Mouse (Mus musculus) spleen, postnatal 36 days (tissue): Measurements from ENCODE around the gene Slc22a17.
A peak's percentile ranks its signal among the peaks of the same experiment; 100 is the strongest.

Experiments used
- DNase-seq, 2 experiments: peaks; one replicate each; pipeline ENCODE4 v3.0.0; 2022; ENCODE audit warnings: low spot score in 2 of 2, mixed read lengths in 1 of 2

The Slc22a17 gene

DNA sequence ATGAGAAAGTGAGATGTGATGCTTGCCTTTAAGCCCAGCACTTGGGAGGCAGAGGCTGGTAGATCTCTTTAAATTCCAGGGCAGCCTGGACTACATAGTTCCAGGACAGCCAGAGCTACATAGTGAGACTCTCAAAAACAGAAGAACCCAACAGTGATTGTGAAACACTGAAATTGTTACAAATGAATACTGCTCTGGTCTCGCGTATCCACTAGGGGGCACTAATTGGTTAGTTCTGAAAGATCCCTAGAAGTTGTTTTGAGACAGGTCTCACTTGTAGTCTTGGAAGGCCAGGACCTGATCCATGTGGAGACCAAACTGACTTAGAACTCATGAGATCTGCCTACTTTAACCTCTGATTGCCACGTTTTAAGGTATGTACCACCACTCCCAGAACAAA lies 12.5 kb downstream of the Slc22a17 start:
- peak; percentile 34 to 60 for DNase-seq

DNA sequence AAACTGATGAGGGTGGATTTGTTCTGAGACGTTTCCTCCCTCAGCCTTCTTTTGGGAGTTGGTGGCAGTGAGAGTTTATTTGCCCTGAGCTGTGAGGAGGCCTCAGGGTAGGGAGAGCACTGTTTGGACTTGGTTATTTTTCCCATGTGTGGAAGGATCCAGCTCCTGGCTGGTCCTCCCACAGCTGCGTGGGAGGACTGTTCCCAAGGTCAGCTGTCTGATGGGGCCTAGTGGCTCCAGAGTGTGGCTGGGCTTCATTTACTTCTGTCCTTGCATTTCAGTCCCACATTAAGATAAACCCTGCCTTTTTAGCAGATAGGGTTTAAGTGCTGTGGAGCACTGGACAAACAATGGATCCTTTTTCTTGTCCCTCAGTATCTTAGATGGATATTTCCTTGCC lies 15.5 kb downstream of the Slc22a17 start:
- no peak for DNase-seq

DNA sequence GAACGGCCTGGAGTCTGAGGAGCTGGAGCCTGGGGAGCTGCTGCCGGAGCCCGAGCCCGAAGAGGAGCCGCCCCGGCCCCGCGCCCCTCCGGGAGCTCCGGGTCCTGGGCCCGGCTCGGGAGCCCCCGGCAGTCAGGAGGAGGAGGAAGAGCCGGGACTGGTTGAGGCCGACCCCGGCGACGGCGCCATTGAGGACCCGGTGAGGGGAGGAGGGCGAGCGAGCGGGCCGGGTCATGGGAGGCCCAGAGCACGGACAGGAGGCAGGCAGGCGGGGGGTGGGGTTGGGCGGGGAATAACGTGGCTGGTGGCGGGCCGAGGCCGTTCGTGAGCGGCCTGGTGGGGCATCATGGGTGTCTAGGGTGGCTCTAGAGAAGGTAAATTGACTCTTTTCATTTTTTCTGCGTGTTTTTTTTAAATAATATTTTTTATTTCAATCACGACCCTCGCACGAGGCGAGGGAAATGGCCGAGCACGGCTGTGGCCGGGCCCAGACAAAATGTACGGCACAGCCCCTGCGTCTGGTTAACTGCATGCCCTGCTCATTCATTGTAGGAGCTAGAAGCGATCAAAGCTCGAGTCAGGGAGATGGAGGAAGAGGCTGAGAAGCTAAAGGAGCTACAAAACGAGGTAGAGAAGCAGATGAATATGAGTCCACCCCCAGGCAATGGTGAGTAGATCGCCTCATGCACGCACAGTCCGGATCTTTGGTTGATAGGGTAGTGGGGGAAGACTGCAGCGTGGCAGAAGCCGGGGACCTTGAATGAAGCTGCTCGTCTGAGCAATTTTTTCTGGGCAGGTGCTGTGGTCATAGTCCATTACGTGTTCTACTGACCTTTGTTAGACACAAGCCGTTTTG lies 18.4 kb downstream of the Slc22a17 start:
- DNase-seq = peak; percentile 53 to 57

DNA sequence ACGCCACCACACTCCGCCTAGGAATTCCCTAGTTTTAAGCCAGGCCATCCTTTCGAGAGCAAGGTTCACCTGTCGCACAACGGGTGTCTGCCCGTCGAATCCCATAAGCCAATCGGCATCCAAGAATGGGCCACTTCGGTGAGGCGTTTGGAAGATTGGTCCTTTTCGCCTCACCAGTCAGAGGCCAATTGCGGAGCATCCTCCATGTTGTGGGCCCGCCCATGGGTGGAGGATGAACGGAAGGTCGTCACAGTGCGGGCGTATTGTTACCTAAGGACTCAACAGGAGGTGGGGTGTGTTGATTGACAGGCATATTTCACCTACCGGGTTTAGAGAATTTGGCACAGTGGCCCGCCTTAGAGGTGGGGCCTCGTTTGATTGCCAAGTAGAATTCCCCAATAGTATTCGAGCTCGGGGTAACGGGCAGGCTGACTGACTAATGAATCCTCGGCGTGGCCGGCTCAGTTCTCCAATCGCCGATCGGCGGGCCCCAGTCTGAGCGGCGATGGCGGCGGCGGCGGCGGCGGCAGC lies 19.2 kb downstream of the Slc22a17 start:
- DNase-seq = peak; percentile 98 to 99

DNA sequence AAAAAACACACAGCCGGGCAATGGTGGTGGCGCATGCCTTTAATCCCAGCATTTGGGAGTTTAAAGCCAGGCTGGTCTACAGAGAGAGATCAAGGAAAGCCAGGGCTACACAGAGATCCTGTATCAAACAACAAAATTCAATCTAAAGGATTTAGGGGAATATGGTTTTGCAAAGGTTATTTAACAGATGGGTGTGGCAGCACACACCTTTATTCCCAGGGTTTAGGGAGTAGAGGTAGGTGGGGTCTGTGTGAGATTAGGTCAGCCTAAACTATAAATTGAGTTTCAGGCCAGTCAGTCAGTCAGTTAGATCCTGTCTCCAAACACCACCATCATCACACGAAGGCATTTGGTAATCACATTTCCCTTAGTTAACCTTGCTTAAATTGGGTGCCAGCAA lies 20.7 kb downstream of the Slc22a17 start, which contains the start of gene Pabpn1:
TSS of gene Pabpn1 (plus strand) at position 301 of the 400 bp plus-strand sequence.
- no peak for DNase-seq

DNA sequence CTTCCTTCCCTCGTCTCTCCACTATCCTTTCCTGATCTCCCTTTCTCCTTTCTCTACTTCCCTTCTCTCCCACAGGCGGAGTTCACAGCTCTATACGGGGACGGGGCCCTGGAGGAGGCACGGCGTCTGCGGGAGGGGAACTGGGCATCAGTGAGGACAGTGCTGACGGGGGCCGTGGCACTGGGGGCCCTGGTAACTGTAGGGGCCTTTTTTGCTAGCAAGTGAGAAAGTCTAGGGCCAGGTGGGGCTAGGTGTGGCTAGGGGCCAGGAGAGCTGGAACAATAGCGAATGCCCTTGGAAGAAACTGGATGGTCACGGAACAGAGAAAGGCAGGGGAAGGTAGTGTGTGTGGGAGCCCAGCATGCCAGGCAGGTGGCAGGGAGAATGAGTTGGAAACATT lies 27.6 kb downstream of the Slc22a17 start:
- no peak for DNase-seq

DNA sequence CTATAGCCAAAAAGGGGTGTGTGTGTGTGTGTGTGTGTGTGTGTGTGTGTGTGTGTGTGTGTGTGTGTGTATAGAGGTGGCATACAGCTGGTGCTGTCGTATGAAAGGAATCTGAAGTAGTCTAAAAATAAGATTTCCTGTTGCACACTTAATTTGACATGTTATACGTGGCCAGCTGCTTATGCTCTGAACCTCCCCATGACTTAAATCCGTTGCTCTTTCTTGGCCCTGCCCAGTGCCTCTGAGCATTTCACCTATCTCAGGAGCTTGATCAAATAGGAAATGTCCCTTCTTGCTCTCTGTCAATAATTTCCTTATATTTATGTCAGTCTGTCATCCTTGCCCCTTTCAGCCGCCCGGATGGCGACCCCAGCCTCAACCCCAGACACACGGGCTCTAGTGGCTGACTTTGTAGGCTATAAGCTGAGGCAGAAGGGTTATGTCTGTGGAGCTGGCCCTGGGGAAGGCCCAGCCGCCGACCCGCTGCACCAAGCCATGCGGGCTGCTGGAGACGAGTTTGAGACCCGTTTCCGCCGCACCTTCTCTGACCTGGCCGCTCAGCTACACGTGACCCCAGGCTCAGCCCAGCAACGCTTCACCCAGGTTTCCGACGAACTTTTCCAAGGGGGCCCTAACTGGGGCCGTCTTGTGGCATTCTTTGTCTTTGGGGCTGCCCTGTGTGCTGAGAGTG lies 28.8 kb downstream of the Slc22a17 start:
- no peak for DNase-seq

DNA sequence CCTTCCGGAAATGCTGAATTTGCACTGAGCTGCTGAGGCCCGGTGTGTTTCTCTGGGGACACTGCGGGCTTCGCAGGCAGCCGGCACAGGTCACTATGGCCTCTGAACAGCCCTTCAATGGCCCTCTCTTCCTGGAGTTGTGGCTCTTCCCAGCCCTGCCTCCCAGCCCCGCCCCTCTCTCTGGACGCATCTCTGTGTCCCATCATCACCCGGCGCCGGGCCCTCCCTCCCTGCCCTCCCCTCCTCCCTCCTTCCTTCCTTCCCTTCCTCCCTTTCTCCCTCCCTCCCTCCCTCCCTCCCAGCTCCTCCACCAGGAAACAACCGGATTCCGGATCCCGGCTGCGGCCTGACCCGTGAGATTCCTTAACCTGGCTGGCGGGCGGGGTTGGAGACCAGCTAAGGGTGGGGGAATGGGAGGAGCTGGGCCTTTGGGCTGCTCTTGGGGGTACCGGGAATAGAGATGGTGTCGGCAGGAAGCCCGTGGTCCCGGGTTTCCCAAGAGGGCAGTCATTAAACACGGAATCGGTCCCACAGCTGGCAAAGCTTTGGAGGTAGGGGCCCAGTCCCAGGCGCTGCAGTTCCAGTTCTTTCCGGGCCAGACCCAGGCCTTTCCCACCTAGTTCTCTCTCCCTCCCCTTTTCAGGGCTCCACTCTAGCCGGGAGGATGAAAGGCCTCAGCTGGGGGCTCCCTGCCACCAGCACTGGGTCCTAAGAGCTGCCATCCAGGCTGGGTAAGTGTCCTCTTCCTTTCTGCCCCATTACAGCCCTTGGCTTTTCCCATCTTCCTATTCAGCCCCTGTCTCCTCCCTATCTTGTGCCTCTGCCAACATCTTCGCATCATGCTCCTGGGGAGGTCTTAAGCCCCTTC lies 29.5 kb downstream of the Slc22a17 start, which contains the start of the genes Bcl2l2 and Gm20521:
TSS of gene Bcl2l2 (plus strand) at position 224 of the 868 bp plus-strand sequence.
TSS of gene Gm20521 (plus strand) at position 288 of the 868 bp plus-strand sequence.
- peak; percentile 31 to 46 for DNase-seq

DNA sequence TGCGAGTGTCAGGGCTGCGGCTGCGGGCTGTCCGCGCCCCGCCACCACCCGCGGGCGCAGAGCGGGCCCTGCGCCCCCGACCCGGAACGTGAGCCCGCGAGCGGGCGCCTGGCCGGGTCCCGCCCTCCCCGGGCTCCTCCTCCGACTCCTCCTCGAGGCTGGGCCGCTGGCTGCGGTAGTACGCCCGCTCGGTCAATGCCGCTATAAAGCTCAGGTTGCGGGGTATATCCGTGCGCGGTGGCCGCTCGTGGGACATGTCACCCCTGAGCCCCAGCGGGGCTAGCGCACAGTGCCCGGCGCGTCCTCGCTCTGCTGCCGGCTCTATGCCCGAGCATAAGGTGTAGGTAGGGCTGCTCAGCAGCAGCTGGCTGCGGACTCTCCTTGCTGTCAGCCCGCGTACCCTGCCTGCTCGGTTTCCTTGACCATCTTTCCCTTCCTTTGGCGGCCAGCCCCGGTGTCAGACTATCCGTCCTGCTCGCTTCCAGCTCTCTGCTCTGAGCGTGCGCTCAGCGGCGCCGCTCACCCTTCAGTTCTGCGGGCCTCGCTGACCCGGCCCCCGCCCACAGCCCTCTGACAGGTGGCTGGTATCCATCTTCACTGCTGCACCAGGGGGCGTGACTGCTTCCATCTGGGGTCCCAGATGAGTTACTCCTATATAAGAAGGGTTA lies 35.8 kb downstream of the Slc22a17 start, which contains the start of gene Ppp1r3e:
TSS of gene Ppp1r3e (minus strand) at position 503 of the 668 bp plus-strand sequence.
- peak; percentile 37 to 60 for DNase-seq

DNA sequence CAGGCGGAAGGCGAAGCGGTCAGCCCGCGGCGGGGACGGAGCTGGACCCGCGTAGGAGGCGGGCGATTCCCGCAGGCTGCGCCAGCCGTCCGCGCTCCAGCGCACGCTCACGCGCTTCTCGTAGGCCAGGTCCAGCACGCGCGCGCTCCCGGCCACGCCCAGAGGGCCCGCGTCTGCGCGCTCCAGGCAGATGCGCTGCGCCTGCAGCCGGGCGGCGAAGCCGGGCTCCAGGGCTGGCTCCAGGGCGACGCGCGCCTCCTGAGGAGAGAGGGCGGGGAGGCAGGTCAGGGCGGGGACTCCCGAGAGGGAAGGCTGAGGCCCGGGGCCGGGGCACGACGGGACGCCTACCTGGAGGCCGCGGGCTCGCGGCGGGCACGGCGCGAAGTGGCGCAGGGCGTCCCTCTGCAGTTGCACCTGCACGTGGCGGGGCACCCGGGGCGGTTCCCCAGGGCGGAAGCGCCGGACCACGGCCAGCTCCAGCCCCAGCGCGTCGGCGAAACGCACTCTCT lies 36.3 kb downstream of the Slc22a17 start:
- peak; percentile 77 to 78 for DNase-seq

DNA sequence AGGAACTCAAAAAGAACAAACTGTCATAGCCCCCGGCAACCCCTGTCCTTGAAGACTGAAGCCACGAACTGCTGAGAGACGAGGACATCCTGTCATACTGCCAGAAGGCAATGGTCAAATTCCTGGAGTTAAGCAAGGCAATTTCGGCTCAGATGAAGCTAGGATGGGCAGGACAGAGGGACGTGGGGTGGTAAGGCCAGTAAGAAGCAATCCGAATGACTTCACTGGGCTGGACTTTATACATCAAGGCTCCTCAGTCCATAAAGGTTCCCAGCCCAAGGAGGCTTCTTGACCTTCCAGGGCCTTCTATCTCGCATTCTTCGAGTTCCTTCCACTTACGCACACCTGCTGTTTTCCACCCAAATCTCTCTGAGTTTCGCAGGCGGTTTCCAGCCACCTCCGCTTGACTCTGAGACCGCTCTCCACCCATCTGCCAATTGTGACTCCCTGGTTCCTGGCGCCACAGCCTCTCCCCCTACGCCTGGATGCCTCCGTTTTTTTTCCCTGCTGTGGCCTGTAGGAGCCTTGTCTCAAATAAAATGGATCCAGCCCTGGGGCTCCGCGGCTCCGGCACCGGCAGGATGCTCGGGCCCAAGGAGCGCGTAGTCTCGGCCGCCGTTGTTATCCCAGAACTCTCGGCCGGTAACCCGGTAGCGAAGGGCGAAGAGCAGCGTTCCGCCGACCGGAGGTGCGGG lies 36.9 kb downstream of the Slc22a17 start:
- DNase-seq = no peak

DNA sequence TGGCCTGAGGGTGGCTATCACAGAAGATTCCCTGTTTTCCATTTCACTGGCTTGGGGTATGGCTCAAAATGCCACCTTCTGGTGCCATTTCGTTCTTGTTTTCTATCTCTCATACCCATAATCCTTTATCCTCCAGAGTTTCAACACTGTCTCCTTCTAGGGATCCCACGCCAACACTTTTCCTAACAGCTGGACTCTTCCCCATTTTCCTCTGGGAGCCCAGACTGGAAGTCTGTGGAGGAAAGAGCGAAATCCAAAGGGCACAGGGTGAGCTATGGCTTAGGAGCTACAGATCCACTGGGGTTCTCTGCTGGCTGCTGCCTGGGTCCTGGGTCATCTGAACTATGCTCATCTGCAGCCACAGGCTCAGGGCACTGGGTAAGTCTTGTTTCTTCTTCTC lies 38.8 kb downstream of the Slc22a17 start:
- no peak for DNase-seq

DNA sequence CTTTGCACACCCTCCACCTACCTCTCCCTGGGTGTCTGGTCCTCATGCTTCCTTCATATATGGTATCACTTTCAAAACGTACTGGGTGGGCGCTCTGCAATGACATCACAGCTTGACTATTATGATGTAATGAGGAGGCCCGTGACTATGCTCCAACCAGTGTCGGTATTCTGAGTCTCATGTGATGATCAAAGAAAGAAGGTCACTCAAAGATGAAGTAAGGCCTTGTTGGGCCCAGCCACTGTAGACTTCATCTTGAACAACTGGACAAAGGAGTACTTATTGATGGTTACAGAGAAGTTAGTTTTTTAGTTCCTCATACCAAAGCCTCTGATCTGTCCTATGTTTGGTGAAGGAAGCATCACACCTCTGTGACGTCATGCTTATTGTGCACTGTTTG lies 42.1 kb downstream of the Slc22a17 start, which contains the start of gene Homez:
TSS of gene Homez (minus strand) at position 101 of the 400 bp plus-strand sequence.
- no peak for DNase-seq

DNA sequence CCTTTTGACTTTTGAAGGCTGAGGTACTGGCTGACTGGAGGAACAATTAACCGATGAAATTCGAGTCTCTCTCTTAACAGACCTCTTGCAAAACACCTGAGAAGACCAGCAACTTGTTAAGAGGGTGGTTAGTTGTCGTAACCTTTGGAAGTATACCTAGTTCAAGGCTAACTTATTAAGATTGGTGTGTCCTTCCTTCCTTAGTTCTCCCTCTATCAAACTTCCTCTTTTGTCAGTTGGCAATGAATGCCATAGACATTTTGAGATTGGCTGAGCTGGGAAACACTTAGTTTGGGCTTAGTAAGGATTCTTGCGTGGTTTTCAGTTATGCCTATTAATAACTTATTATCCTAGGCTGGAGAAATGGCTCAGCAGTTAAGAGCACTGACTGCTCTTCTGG lies 44.9 kb downstream of the Slc22a17 start:
- no peak for DNase-seq

DNA sequence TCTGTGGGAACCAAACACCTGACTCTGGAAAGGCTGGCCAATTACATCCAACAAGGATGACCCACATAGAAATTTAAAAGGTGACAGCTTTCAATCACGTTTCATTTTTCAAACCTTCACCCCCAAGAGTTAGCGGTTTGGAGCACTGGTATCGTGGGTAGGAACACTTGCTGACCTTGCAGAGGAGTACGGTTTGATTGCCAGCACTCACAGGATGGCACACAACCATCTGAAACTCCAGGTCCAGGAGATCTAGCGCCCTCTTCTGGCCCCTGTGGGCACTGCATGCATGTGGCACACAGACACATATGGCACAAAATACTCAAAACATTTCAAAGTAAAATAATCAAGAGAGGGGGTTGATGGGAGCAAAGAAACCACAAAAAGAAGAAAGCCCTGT lies 46.0 kb downstream of the Slc22a17 start:
- DNase-seq = no peak

DNA sequence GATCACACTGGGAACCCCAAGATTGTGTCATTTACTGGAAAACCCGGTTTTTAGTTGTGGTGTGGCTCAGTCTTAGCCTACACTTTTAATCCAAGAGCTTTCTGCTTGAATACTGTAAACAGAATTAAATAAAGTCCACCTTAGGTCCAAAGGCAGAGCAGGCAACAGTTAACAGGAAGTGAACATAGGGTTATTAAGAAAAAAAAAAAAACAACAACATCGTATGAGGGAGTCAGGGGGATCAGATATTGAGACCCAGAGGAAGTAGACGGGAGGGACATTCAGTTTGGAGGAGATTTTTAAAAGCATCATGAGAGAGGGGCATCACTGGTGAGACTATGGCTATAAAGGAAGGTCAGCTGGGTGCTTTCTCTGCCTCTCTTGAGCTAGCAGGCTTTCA lies 46.7 kb downstream of the Slc22a17 start:
- no peak for DNase-seq

DNA sequence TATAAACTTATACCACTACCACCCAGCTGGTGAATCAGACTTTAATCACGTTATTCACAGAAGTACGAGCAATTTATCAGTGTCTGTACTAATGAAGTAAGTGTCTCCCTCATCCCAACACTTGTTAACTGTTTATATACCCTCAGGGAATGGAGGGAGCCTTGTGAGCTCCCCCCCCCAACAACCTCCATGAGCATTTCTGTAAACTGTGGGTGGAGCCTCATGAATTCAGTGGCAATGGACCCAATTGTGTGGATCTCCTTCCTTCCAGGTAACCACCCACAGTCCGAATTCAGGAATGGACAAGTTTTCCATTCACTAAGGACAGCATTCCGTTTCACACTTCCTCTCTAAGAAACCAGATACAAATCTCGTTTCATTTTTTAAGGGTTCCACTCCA lies 47.3 kb downstream of the Slc22a17 start:
- DNase-seq = no peak

DNA sequence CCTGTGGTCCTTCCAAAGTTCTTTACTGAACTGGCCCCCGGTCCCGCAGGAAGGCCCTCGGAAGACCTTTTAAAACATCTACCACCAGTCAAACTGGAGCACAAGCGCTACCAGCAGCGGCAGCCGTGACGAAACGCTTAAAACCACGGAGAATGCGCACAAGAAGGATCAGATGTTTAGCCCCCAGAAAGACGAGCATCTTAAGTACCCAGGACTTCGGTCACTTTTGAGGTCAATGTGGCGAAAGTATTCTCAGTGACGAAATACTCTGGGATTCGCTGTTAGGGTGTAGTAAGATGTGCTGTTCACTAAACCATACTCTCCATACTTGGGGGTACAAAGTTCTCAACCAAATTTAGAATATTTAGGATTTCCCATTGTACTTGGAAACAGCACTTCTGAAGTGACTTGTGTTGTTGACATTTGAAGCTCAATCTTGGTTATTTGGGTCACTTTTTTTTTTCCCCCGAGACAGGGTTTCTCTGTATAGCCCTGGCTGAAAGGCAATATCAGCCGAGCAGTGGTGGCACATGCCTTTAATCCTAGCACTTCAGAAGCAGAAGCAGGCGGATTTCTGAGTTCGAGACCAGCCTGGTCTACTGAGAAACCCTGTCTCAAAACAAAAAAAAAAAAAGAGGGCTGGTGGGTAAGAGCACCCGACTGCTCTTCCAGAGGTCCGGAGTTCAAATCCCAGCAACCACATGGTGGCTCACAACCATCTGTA lies 48.5 kb downstream of the Slc22a17 start:
- no peak for DNase-seq
